Mouse (Mus musculus): ENCODE results near the gene Gucy2c. TPM values are rescaled to one million over a fixed set of nuclear protein-coding genes. Genes with fewer than 3 reads are reported as not detected.
A peak's percentile ranks its signal among the peaks of the same experiment; 100 is the strongest.
"Not testable (repeated sequence)": the region's sequence is repeated elsewhere in the genome, so short reads cannot be mapped to it uniquely, and the experiment has no call there.

Gene Gucy2c
- polyA plus RNA-seq, 1 experiment from 2014 or later: 0.19 TPM

- no peaks in the 10 kb centered on the region for H3K36me3 ChIP-seq
- H3K4me3 ChIP-seq: no peak overlapping the region
- WGBS: 63% methylated on average over 6 of the region's 6 CpGs
- no peaks in the 10 kb centered on the region for H3K27me3 ChIP-seq
- H3K4me2 ChIP-seq: no peak overlapping the region
- no peak for ATAC-seq (ENCODE audit: borderline replicate concordance, extremely low read depth, low FRiP score, low TSS enrichment)
- H3K9ac ChIP-seq: no peak overlapping the region
- H3K4me1 ChIP-seq: peaks cover 18% of the 10 kb centered on the region
- H3K9me3 ChIP-seq: no peaks in the 10 kb centered on the region
- H3K27ac ChIP-seq: no peak overlapping the region
These were observed 19.7 kb upstream of the Gucy2c start for GRCm38 (mm10) chr6:136801274-136801673.

- Histone ChIP-seq H3K27me3 (no peaks in the 10 kb centered on the region), H3K4me3 (no peak overlapping the region), H3K9me3 (no peaks in the 10 kb centered on the region), H3K36me3 (no peaks in the 10 kb centered on the region), H3K4me1 (peaks cover 18% of the 10 kb centered on the region), H3K27ac (no peak overlapping the region), H3K4me2 (no peak overlapping the region), H3K9ac (no peak overlapping the region)
- ATAC-seq (ENCODE audit: borderline replicate concordance, extremely low read depth, low FRiP score, low TSS enrichment): no peak
- 77% methylated on average over 8 of the region's 8 CpGs for WGBS
These were observed 19.1 kb upstream of the Gucy2c start for GRCm38 (mm10) chr6:136800710-136801109.

GRCm38 (mm10) chr6:136797874-136798693, 16.5 kb upstream of the Gucy2c start:
- H3K27me3 ChIP-seq; H3K4me2 ChIP-seq; H3K27ac ChIP-seq; H3K9me3 ChIP-seq; H3K36me3 ChIP-seq; H3K4me3 ChIP-seq; ATAC-seq (ENCODE audit: borderline replicate concordance, extremely low read depth, low FRiP score, low TSS enrichment); H3K9ac ChIP-seq: not testable (repeated sequence)
- 78% methylated on average over 3 of the region's 3 CpGs for WGBS
- peaks cover 14% of the 10 kb centered on the region for H3K4me1 ChIP-seq

- H3K4me1 ChIP-seq: peaks cover 18% of the 10 kb centered on the region
- H3K9me3 ChIP-seq: no peaks in the 10 kb centered on the region
- WGBS: 55% methylated on average over 6 of the region's 6 CpGs
- no peak for ATAC-seq (ENCODE audit: borderline replicate concordance, extremely low read depth, low FRiP score, low TSS enrichment)
- H3K4me3 ChIP-seq: no peak overlapping the region
- no peak overlapping the region for H3K4me2 ChIP-seq
- H3K27me3 ChIP-seq: no peaks in the 10 kb centered on the region
- H3K9ac ChIP-seq: no peak overlapping the region
- H3K36me3 ChIP-seq: no peaks in the 10 kb centered on the region
- no peak overlapping the region for H3K27ac ChIP-seq
These were observed 14.3 kb upstream of the Gucy2c start for GRCm38 (mm10) chr6:136795850-136796249.

- no peaks in the 10 kb centered on the region for H3K27me3 ChIP-seq
- no peak for ATAC-seq (ENCODE audit: borderline replicate concordance, extremely low read depth, low FRiP score, low TSS enrichment)
- no peaks in the 10 kb centered on the region for H3K9me3 ChIP-seq
- no peak overlapping the region for H3K27ac ChIP-seq
- H3K9ac ChIP-seq: no peak overlapping the region
- no peak overlapping the region for H3K4me3 ChIP-seq
- WGBS: 42% methylated on average over 1 of the region's 1 CpGs
- no peak overlapping the region for H3K4me2 ChIP-seq
- peaks cover 18% of the 10 kb centered on the region for H3K4me1 ChIP-seq
- H3K36me3 ChIP-seq: no peaks in the 10 kb centered on the region
These were observed 13.5 kb upstream of the Gucy2c start for GRCm38 (mm10) chr6:136795110-136795509.

- H3K4me3 ChIP-seq: peak overlapping the region; percentile 42
- H3K4me1 ChIP-seq: peaks cover 23% of the 10 kb centered on the region
- no peak for ATAC-seq (ENCODE audit: borderline replicate concordance, extremely low read depth, low FRiP score, low TSS enrichment)
- H3K27ac ChIP-seq: no peak overlapping the region
- H3K9ac ChIP-seq: peak overlapping the region; percentile 37
- no peaks in the 10 kb centered on the region for H3K27me3 ChIP-seq
- no peaks in the 10 kb centered on the region for H3K36me3 ChIP-seq
- WGBS: under 1% methylated on average over 24 of the region's 24 CpGs
- H3K4me2 ChIP-seq: peak overlapping the region; percentile 83
- no peaks in the 10 kb centered on the region for H3K9me3 ChIP-seq
These were observed 12.4 kb upstream of the Gucy2c start for GRCm38 (mm10) chr6:136793831-136794525.

GRCm38 (mm10) chr6:136792884-136793758, 11.6 kb upstream of the Gucy2c start:
- no peak for ATAC-seq (ENCODE audit: borderline replicate concordance, extremely low read depth, low FRiP score, low TSS enrichment)
- Histone ChIP-seq H3K9me3 (no peaks in the 10 kb centered on the region), H3K4me3 (peak overlapping the region; percentile 42), H3K9ac (peak overlapping the region; percentile 37; the same call in 1 of the 2 replicates), H3K27ac (no peak overlapping the region), H3K27me3 (no peaks in the 10 kb centered on the region), H3K4me1 (peaks cover 26% of the 10 kb centered on the region), H3K4me2 (peak overlapping the region; percentile 83), H3K36me3 (no peaks in the 10 kb centered on the region)
- WGBS: 25% methylated on average over 16 of the region's 16 CpGs

- no peaks in the 10 kb centered on the region for H3K36me3 ChIP-seq
- no peak overlapping the region for H3K4me3 ChIP-seq
- no peak overlapping the region for H3K9ac ChIP-seq
- H3K27me3 ChIP-seq: no peaks in the 10 kb centered on the region
- H3K27ac ChIP-seq: peak overlapping the region; percentile 86
- no peak overlapping the region for H3K4me2 ChIP-seq
- no peaks in the 10 kb centered on the region for H3K9me3 ChIP-seq
- H3K4me1 ChIP-seq: peaks cover 26% of the 10 kb centered on the region
- 25% methylated on average over 5 of the region's 5 CpGs for WGBS
- peak; percentile 94 for ATAC-seq (ENCODE audit: borderline replicate concordance, extremely low read depth, low FRiP score, low TSS enrichment)
These were observed 7.9 kb upstream of the Gucy2c start for GRCm38 (mm10) chr6:136789391-136789971.

GRCm38 (mm10) chr6:136782761-136783160, 1.2 kb upstream of the Gucy2c start:
- no peaks in the 10 kb centered on the region for H3K36me3 ChIP-seq
- ATAC-seq (ENCODE audit: borderline replicate concordance, extremely low read depth, low FRiP score, low TSS enrichment): no peak
- WGBS: 62% methylated on average over 9 of the region's 9 CpGs

GRCm38 (mm10) chr6:136782146-136782545, 581 bp upstream of the Gucy2c start:
- no peak overlapping the region for H3K4me3 ChIP-seq
- H3K27ac ChIP-seq: no peak overlapping the region
- no peak overlapping the region for H3K4me2 ChIP-seq
- H3K9me3 ChIP-seq: no peaks in the 10 kb centered on the region
- H3K27me3 ChIP-seq: no peaks in the 10 kb centered on the region
- 75% methylated on average over 12 of the region's 12 CpGs for WGBS
- H3K36me3 ChIP-seq: no peaks in the 10 kb centered on the region
- no peak overlapping the region for H3K9ac ChIP-seq
- no peak for ATAC-seq (ENCODE audit: borderline replicate concordance, extremely low read depth, low FRiP score, low TSS enrichment)
- no peaks in the 10 kb centered on the region; the same call in 1 of the 2 replicates for H3K4me1 ChIP-seq

More at GRCm38 (mm10) chr6:136782761-136783160, 1.2 kb upstream of the Gucy2c start:
- Histone ChIP-seq H3K4me2 (no peak overlapping the region), H3K27me3 (no peaks in the 10 kb centered on the region), H3K9ac (no peak overlapping the region), H3K27ac (no peak overlapping the region), H3K4me3 (no peak overlapping the region), H3K4me1 (no peaks in the 10 kb centered on the region; the same call in 1 of the 2 replicates), H3K9me3 (no peaks in the 10 kb centered on the region)

GRCm38 (mm10) chr6:136776392-136776791, 5.2 kb downstream of the Gucy2c start:
- no peak overlapping the region for H3K4me3 ChIP-seq
- 54% methylated on average over 1 of the region's 1 CpGs for WGBS

More at GRCm38 (mm10) chr6:136776392-136776791, 5.2 kb downstream of the Gucy2c start:
- no peak for ATAC-seq (ENCODE audit: borderline replicate concordance, extremely low read depth, low FRiP score, low TSS enrichment)
- Histone ChIP-seq H3K9ac (no peak overlapping the region), H3K27ac (no peak overlapping the region), H3K4me1 (no peaks in the 10 kb centered on the region), H3K36me3 (no peaks in the 10 kb centered on the region), H3K27me3 (no peaks in the 10 kb centered on the region), H3K4me2 (no peak overlapping the region), H3K9me3 (no peaks in the 10 kb centered on the region)
